Mouse (Mus musculus) layer of hippocampus, adult 9-11 months (tissue): ENCODE results near the gene Pnpt1.
A peak's percentile ranks its signal among the peaks of the same experiment; 100 is the strongest.

ENCODE experiments used
- DNase-seq: peaks from one replicate; pipeline ENCODE4 v3.0.0; 2022

The Pnpt1 gene

GRCm38 (mm10) chr11:29130385-29131355 is at the start of gene Pnpt1:
Gene Pnpt1, plus strand, starts transcription at chr11:29130744.
- DNase-seq, result peak; percentile 91

- DNase-seq, result peak; percentile 1
Observed at GRCm38 (mm10) chr11:29092403-29092802, 38.1 kb upstream of the Pnpt1 start.

GRCm38 (mm10) chr11:29098926-29099325 is 31.6 kb upstream of the Pnpt1 start:
- DNase-seq, result no peak

GRCm38 (mm10) chr11:29129862-29130384 is 621 bp upstream of the Pnpt1 start:
- peak; percentile 2 for DNase-seq

- DNase-seq, result no peak
Observed at GRCm38 (mm10) chr11:29140671-29141070, 10.1 kb downstream of the Pnpt1 start.

- no peak for DNase-seq
Observed at GRCm38 (mm10) chr11:29148901-29149300, 18.4 kb downstream of the Pnpt1 start.

GRCm38 (mm10) chr11:29163569-29163968 is 33.0 kb downstream of the Pnpt1 start:
- DNase-seq, result no peak

GRCm38 (mm10) chr11:29171959-29172391 is 41.4 kb downstream of the Pnpt1 start:
- DNase-seq, result peak; percentile 71

GRCm38 (mm10) chr11:29172563-29173124 is 42.1 kb downstream of the Pnpt1 start, which contains the start of gene Ppp4r3b:
Gene Ppp4r3b, plus strand, starts transcription at chr11:29172890.
- DNase-seq, result peak; percentile 99

- DNase-seq, result peak; percentile 49
Observed at GRCm38 (mm10) chr11:29173125-29173631, 42.6 kb downstream of the Pnpt1 start.

- DNase-seq, result no peak
Observed at GRCm38 (mm10) chr11:29173706-29174436, 43.3 kb downstream of the Pnpt1 start.

- DNase-seq, result no peak
Observed at GRCm38 (mm10) chr11:29179319-29179718, 48.8 kb downstream of the Pnpt1 start.

GRCm38 (mm10) chr11:29180657-29181056 is 50.1 kb downstream of the Pnpt1 start:
- peak; percentile 45 for DNase-seq

- DNase-seq, result no peak
Observed at GRCm38 (mm10) chr11:29181751-29182150, 51.2 kb downstream of the Pnpt1 start.

- DNase-seq, result no peak
Observed at GRCm38 (mm10) chr11:29188981-29189380, 58.4 kb downstream of the Pnpt1 start.

GRCm38 (mm10) chr11:29203653-29204052 is 73.1 kb downstream of the Pnpt1 start:
- no peak for DNase-seq

- no peak for DNase-seq
Observed at GRCm38 (mm10) chr11:29209774-29210173, 79.2 kb downstream of the Pnpt1 start.
